Mouse (Mus musculus) neural tube, embryonic 12.5 days (tissue): ENCODE measurements around the gene Rassf2. TPM values are rescaled to one million over a fixed set of nuclear protein-coding genes. Genes with fewer than 3 reads are reported as not detected.

ENCODE experiments used
- ATAC-seq: fragments of 200-750 bp; cut with Nextera tagmentation; 2 replicates; pipeline ENCODE4 v1.8.0; 2017; ENCODE audit warnings: low read depth, mild to moderate bottlenecking, moderate TSS enrichment, moderate library complexity; ENCODE audit not compliant: low FRiP score
- H3K27ac ChIP-seq: fragments of 300-500 bp; sonication (generic); 2 replicates; pipeline ENCODE4 v1.5.1; 2016
- H3K27me3 ChIP-seq: fragments of 300-500 bp; sonication (generic); replicated peaks from 2 replicates; pipeline ENCODE4 v1.6.1; 2016; ENCODE audit warnings: mild to moderate bottlenecking
- H3K36me3 ChIP-seq: fragments of 300-500 bp; sonication (generic); 2 replicates; pipeline ENCODE4 v1.6.1; 2016; ENCODE audit warnings: mild to moderate bottlenecking
- H3K4me1 ChIP-seq: fragments of 300-500 bp; sonication (generic); 2 replicates; pipeline ENCODE4 v1.6.1; 2016
- H3K4me2 ChIP-seq: fragments of 300-500 bp; sonication (generic); replicated peaks from 2 replicates; pipeline ENCODE4 v1.6.1; 2016; ENCODE audit warnings: mild to moderate bottlenecking
- H3K4me3 ChIP-seq: fragments of 300-500 bp; sonication (generic); 2 replicates; pipeline ENCODE4 v1.5.1; 2016
- H3K9ac ChIP-seq: fragments of 300-500 bp; sonication (generic); 2 replicates; pipeline ENCODE4 v1.6.1; 2016; ENCODE audit warnings: mild to moderate bottlenecking
- H3K9me3 ChIP-seq: fragments of 300-500 bp; sonication (generic); 2 replicates; pipeline ENCODE4 v1.6.1; 2016; ENCODE audit warnings: mild to moderate bottlenecking
- WGBS: fragments of 180-500 bp; shearing (Covaris S2); methylation state at CpG from one replicate; pipeline ENCODE4 v1.1.7; 2016; 5-methylcytosine and 5-hydroxymethylcytosine counted together
- polyA plus RNA-seq: library from polyadenylated mRNA; unstranded; fragments of >200 nt; fragmentation: Nextera tagmentation; extraction: Ambion mirVana; gene quantifications from 2 replicates; pipeline ENCODE4 v1.2.1, GENCODE M21; 2016

The Rassf2 gene
- polyA plus RNA-seq, 1 experiment from 2014 or later = 30.6 TPM

DNA sequence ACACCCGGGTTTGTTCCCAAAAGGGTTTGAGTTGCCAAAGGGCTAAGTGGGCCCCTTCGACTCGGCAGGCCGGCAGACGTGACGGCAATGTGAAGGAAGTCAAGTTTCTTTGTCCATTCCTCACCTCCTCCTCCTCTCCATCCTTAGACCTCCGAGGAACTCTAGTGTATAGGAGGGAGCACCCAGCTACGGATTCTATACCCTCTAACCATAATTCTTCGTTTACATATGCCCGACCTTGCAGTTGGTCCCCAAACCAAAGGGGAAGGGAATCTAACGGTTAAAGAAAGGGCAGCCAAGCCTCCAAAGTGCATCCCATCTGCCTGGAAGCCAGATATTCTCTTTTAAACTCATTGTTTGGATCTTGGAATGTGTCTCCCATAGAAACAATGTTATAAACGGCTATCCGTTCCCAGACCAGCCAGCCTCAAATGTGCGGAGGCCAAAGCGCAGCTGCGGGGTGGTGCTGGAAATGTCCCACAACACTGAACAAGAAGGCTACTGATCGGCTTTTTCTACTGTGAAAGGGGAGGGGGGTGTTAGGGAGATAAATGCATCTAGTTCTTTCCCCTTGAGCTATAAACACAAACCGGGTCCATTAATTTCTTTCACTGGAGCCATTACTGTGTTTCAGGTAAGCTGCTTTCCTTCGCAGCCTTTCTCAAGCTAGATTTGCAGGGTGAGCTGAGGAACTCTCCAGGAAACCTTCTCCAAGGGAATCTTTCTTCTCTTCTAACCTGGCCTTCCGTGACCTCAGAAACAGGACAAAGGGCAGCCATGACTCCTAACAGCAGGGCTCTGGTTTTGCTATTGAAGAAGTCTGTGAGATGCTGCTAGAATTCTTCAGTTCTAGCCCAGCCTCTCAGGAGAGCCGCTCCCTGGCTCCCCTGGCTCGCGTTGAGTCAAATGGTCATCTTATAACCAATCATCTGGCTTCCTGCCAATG, 633 bp upstream of the Rassf2 start:
- Histone ChIP-seq H3K9ac (peak overlapping the region; percentile 79), H3K36me3 (no peaks in the 10 kb centered on the region), H3K4me3 (peak overlapping the region; percentile 62), H3K4me1 (peaks cover 28% of the 10 kb centered on the region), H3K27me3 (no peaks in the 10 kb centered on the region), H3K27ac (peak overlapping the region; percentile 80), H3K4me2 (peak overlapping the region; percentile 91), H3K9me3 (no peaks in the 10 kb centered on the region)
- peak; percentile 37 for ATAC-seq
- WGBS = 7% methylated on average over 23 of the region's 23 CpGs

- WGBS = under 1% methylated on average over 36 of the region's 36 CpGs
- Histone ChIP-seq H3K36me3 (0 out of 2 replicates have a peak, but pooled peaks cover 4% of the 10 kb centered on the region), H3K9me3 (no peaks in the 10 kb centered on the region), H3K4me3 (peak overlapping the region; percentile 62), H3K4me1 (peaks cover 28% of the 10 kb centered on the region), H3K27me3 (no peaks in the 10 kb centered on the region), H3K4me2 (peak overlapping the region; percentile 91), H3K9ac (peak overlapping the region; percentile 79), H3K27ac (peak overlapping the region; percentile 80; the same call in 1 of the 2 replicates)
- ATAC-seq = peak; percentile 49
Observed at GRCm38 (mm10) chr2:132028894-132029605, 1.0 kb downstream of the Rassf2 start.

DNA sequence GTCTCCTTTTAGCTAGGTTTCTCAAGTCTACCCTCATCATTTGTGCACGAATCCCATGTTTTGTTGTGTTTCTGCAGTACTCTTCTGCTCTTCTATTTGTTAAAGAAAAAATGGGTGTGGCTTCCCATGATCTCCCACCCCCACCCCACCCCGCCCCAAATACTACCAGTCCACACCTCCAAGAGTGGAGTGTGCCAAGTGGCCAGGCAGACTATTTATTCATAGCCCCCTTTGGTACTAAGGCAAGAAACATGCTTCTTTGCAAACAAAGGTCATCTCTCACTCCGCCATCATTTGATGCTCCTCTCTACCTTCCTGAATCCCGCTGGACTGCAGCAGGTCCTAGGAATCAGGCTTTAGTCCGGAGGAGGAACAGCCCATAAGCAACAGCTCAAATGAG, 2.0 kb downstream of the Rassf2 start:
- H3K4me1 ChIP-seq = peaks cover 28% of the 10 kb centered on the region
- H3K4me2 ChIP-seq = peak overlapping the region; percentile 91
- WGBS = 38% methylated on average over 5 of the region's 5 CpGs
- no peak for ATAC-seq
- no peaks in the 10 kb centered on the region for H3K27me3 ChIP-seq
- no peaks in the 10 kb centered on the region for H3K9me3 ChIP-seq
- H3K27ac ChIP-seq = no peak overlapping the region
- H3K9ac ChIP-seq = 0 out of 2 replicates have a peak overlapping the region, but pooled peaks have one; percentile 79
- H3K36me3 ChIP-seq = 0 out of 2 replicates have a peak, but pooled peaks cover 4% of the 10 kb centered on the region
- peak overlapping the region; percentile 62 for H3K4me3 ChIP-seq

GRCm38 (mm10) chr2:132027366-132027765, 2.7 kb downstream of the Rassf2 start:
- peaks cover 28% of the 10 kb centered on the region for H3K4me1 ChIP-seq
- no peak overlapping the region for H3K4me3 ChIP-seq
- no peaks in the 10 kb centered on the region for H3K9me3 ChIP-seq
- H3K4me2 ChIP-seq = peak overlapping the region; percentile 91
- H3K27ac ChIP-seq = no peak overlapping the region
- ATAC-seq = no peak
- WGBS = 63% methylated on average over 5 of the region's 5 CpGs
- 0 out of 2 replicates have a peak, but pooled peaks cover 4% of the 10 kb centered on the region for H3K36me3 ChIP-seq
- H3K27me3 ChIP-seq = no peaks in the 10 kb centered on the region
- H3K9ac ChIP-seq = no peak overlapping the region

GRCm38 (mm10) chr2:132024028-132024427, 6.0 kb downstream of the Rassf2 start:
- Histone ChIP-seq H3K27ac (no peak overlapping the region), H3K4me1 (peaks cover 22% of the 10 kb centered on the region), H3K9me3 (no peaks in the 10 kb centered on the region), H3K4me3 (no peak overlapping the region), H3K4me2 (no peak overlapping the region), H3K27me3 (no peaks in the 10 kb centered on the region), H3K36me3 (peaks cover 7% of the 10 kb centered on the region; the same call in 1 of the 2 replicates), H3K9ac (no peak overlapping the region)
- WGBS = 90% methylated on average over 4 of the region's 4 CpGs
- ATAC-seq = no peak

DNA sequence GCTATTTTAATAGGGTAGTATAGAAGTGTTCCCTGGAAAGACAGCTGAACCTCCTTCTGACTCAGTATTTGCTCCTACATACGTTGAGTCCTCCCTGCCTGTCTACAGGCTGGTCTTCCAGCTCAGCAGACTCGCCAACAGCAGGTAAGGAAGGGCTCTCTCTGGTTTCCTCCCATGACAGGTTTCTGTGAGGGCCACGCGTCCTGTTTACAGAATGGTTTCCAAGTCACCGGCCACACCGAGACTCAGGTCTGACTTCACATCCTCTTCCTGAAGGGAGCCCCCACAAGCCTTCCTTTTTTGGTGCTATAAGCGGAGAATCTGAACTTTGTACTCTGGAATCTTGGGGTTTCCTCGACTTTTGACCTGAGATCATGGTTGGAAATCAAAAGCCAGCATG, 7.4 kb downstream of the Rassf2 start:
- no peak for ATAC-seq
- whole genome bisulfite sequencing = 86% methylated on average over 8 of the region's 8 CpGs
- H3K27me3 ChIP-seq = no peaks in the 10 kb centered on the region

DNA sequence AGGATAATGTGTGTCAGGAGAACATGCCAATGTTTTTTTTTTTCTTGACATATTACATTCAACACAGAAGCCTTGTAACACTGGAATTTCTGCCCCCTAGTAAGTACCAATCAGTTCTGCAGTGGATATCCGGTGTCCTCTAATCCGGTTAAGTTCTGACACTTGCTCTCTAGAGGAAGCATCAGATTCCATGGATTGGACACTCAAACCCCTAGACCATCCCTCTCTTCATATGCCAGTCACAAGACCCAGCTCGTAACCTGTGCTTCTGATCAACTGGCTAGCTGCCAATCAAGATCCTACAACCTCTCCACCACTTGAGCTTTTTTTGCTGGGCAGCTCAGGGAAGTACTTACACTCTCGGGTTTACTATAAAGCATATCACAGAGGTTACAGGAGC, 8.4 kb downstream of the Rassf2 start:
- no peak overlapping the region for H3K9ac ChIP-seq
- H3K36me3 ChIP-seq = peaks cover 7% of the 10 kb centered on the region; the same call in 1 of the 2 replicates
- ATAC-seq = no peak
- WGBS = 89% methylated on average over 4 of the region's 4 CpGs
- no peak overlapping the region for H3K4me2 ChIP-seq
- H3K9me3 ChIP-seq = no peaks in the 10 kb centered on the region
- H3K27ac ChIP-seq = no peak overlapping the region
- H3K4me3 ChIP-seq = no peak overlapping the region
- 0 out of 2 replicates have a peak, but pooled peaks cover 4% of the 10 kb centered on the region for H3K4me1 ChIP-seq
- H3K27me3 ChIP-seq = no peaks in the 10 kb centered on the region

More for the DNA sequence above, 7.4 kb downstream of the Rassf2 start:
- Histone ChIP-seq H3K4me3 (no peak overlapping the region), H3K4me2 (no peak overlapping the region), H3K9me3 (no peaks in the 10 kb centered on the region), H3K9ac (no peak overlapping the region), H3K4me1 (peaks cover 9% of the 10 kb centered on the region), H3K36me3 (peaks cover 7% of the 10 kb centered on the region; the same call in 1 of the 2 replicates), H3K27ac (no peak overlapping the region)

- H3K9me3 ChIP-seq = no peaks in the 10 kb centered on the region
- peaks cover 7% of the 10 kb centered on the region; the same call in 1 of the 2 replicates for H3K36me3 ChIP-seq
- no peak overlapping the region for H3K27ac ChIP-seq
- WGBS = 58% methylated on average over 5 of the region's 5 CpGs
- H3K4me1 ChIP-seq = 0 out of 2 replicates have a peak, but pooled peaks cover 4% of the 10 kb centered on the region
- no peak overlapping the region for H3K9ac ChIP-seq
- no peak overlapping the region for H3K4me2 ChIP-seq
- no peak overlapping the region for H3K4me3 ChIP-seq
- no peak for ATAC-seq
- H3K27me3 ChIP-seq = no peaks in the 10 kb centered on the region
Observed at GRCm38 (mm10) chr2:132020991-132021541, 9.0 kb downstream of the Rassf2 start.

DNA sequence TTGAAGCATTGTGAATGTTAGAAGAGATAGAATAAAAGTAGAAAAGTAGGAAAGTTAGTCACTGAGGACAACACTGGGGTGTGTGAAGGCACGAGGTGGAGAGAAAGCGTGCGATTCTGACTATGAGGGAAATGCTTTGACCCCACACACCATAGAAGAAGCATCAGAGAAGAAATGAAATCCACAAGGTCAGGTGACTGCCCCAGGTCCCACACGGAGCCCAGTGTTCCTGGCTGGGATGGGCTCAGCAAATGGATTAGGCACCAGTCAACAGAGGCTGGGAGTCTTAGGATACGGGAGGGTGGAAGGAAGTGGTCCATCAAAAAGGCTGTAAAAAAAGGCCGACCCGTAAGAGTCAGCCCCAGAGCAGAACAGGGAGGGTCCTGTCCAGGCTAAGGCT, 9.6 kb downstream of the Rassf2 start:
- no peaks in the 10 kb centered on the region for H3K27me3 ChIP-seq
- no peaks in the 10 kb centered on the region for H3K9me3 ChIP-seq
- no peak overlapping the region for H3K27ac ChIP-seq
- 66% methylated on average over 7 of the region's 7 CpGs for WGBS
- 0 out of 2 replicates have a peak, but pooled peaks cover 4% of the 10 kb centered on the region for H3K4me1 ChIP-seq
- H3K4me3 ChIP-seq = no peak overlapping the region
- H3K4me2 ChIP-seq = no peak overlapping the region
- ATAC-seq = no peak
- H3K9ac ChIP-seq = no peak overlapping the region
- H3K36me3 ChIP-seq = peaks cover 7% of the 10 kb centered on the region; the same call in 1 of the 2 replicates

- Histone ChIP-seq H3K27me3 (no peaks in the 10 kb centered on the region), H3K4me2 (no peak overlapping the region), H3K27ac (no peak overlapping the region), H3K9ac (no peak overlapping the region), H3K9me3 (no peaks in the 10 kb centered on the region), H3K4me3 (no peak overlapping the region), H3K36me3 (peaks cover 3% of the 10 kb centered on the region; the same call in 1 of the 2 replicates), H3K4me1 (0 out of 2 replicates have a peak, but pooled peaks cover 4% of the 10 kb centered on the region)
- WGBS = 88% methylated on average over 3 of the region's 3 CpGs
- ATAC-seq = no peak
Observed at GRCm38 (mm10) chr2:132019372-132019811, 10.7 kb downstream of the Rassf2 start.

GRCm38 (mm10) chr2:132018156-132018555, 11.9 kb downstream of the Rassf2 start:
- Histone ChIP-seq H3K4me2 (no peak overlapping the region), H3K9ac (no peak overlapping the region), H3K4me3 (no peak overlapping the region), H3K9me3 (no peaks in the 10 kb centered on the region), H3K27ac (no peak overlapping the region), H3K36me3 (peaks cover 3% of the 10 kb centered on the region; the same call in 1 of the 2 replicates), H3K4me1 (0 out of 2 replicates have a peak, but pooled peaks cover 4% of the 10 kb centered on the region), H3K27me3 (no peaks in the 10 kb centered on the region)
- WGBS = 68% methylated on average over 4 of the region's 4 CpGs
- ATAC-seq = no peak
